Mouse (Mus musculus) spleen, adult 12 weeks (tissue): ENCODE data around the gene Thoc6.

Experiments
- DNase-seq: peaks from one replicate; pipeline ENCODE4 v3.0.0; 2022; ENCODE audit warnings: low spot score

Gene Thoc6

DNA sequence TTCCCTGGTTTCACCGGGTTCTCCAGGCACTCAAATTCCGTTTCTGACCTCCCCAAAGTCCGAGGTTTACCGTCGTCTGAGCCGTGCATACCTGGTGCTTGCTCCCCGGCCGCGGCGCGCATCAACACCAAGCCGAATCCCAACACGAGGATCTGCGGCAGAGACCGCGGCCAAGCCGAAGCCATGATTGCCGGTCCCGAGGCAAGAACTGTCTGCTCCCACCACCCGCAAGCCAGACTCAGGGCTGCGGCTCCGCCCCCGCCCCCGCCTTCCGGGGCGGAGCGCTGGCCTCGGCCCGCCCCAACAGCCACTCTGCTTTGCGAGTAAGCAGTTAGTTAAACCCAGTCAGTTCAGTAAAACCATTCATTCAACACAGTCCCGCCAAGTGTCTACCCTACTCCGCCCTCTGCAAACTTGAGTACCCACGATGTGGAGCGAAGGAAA is 3.6 kb upstream of the Thoc6 start, which contains the start of gene Tnfrsf12a:
Tnfrsf12a (minus strand) TSS at position 233 of the 444 bp plus-strand sequence.
- DNase-seq = peak; percentile 76

DNA sequence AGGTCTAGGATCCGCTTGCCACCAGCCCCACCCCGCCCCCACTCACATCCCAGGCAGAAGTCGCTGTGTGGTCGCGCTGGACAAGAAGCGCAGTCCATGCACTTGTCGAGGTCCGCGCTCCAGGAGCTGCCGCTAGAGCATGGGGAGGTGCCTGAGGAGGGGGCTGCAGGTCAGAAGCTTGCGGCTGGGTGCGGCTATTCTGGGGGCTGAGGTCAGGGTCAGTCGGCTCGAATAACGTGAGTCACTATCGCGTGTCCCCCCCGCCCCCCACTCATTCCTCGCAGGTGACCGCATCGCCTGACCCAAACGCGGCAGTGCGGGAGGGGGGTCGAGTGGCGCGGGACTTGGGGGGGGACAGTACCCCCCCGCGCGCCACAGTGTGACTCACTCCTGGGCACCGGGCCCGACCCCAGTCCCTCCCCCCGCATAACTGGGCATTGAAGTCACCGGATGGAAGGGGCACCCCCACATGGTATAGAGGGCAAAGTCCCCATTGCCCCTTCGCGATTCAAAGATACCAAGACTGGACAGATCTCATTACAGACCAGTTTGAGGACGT is 2.9 kb upstream of the Thoc6 start:
- DNase-seq = no peak

DNA sequence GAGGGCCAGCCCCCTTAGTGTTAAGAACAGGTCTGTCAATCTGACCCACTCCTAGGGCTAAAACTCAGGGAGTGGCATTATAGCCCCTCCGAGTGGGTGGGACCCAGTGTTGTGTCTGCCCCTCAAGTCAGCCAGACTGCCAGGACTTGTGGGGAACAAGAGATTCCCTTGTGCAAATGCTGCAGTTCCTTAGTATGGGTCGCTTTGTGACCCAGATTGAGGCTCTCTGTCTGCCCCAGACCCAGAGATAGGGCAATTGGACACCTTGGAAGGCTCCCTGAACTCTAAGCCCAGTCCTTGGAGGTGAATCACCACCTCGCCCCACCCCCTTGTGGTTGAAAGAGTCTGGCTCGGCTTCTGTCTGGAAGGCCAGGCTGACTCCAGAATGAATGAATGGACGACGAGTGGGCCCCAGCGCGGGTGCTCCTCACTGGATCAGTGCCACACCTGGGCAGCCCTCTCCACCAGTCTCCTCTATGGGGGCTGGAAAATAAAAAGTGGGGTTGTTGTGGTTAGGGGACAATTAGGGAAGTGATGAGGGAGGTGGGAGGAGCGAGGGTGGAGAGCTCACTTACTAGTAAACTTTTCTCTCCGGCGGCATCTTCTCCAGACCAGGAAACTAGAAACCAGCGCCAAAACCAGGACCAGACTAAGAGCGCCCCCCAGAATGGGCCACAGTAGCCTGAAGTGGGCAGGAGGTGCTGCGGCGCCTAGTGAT is 2.0 kb upstream of the Thoc6 start:
- DNase-seq = no peak

DNA sequence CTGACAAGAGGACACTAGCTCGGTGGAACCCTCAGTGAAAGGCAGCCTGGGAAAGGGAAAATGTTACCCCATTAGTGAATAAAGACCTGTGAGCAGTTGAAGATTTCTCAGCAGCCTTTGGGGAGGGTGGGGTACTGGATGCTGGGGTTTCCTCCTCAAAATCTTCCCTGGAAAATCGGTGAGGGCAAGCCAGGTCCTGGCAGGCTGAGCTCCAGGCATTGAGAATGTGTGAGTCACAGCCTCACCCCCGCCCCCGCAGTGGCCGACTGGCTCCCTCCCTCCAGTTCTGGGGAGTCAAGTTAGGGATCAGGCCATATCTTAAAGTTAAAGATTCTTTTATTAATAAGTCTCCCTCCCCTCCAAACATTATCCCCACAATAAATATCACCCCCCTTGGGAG is 1.4 kb upstream of the Thoc6 start:
- no peak for DNase-seq

DNA sequence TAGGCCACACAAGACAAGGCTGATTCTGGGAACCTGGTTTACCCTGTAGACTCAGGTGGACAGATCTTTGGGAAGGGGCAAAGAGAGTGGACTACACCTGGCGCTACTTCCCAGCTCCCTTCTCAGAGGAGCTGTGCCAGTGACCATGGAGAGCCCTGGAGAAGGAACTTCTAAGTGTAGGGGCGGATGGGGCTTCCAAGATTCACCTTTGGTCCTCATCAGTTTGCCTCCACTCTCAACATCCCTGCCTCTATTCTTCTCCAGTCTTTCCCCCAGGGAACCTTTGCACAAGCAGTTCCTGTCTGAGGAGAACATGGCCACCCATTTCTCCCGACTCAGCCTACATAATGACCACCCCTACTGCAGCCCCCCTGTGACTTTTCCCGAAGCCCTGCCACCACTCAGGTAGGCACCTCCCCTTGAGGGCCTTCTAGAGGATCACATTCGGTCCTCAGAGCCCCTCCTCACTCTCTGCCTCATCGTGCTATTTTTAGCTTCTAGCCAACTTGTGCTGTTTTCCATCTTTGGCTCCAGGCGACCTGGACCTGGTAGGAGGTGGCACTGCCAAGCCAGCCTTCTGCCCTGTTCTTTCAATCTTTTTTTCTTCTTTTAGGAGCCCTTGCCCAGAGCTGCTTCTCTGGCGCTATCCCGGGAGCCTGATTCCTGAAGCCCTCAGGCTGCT is 730 bp upstream of the Thoc6 start:
- no peak for DNase-seq

DNA sequence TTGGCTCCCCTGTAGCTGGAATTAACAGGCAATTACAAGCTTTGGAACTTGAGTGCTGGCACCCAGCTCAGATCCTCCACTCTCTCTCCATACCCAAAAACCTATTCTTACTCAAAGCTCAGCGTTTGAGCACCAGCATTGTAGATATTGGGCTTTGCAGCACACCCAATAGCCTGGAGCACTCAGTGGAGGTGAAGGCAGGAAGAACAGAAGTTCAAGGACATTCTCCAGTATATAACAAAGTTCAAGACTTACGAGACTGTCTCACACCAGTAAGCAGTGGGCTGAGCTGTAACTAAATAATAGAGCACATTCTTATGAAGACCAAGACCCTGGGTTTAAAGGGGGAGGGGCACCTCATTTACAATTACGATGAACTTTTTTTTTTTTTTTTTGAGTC is 921 bp downstream of the Thoc6 start:
- DNase-seq = no peak

DNA sequence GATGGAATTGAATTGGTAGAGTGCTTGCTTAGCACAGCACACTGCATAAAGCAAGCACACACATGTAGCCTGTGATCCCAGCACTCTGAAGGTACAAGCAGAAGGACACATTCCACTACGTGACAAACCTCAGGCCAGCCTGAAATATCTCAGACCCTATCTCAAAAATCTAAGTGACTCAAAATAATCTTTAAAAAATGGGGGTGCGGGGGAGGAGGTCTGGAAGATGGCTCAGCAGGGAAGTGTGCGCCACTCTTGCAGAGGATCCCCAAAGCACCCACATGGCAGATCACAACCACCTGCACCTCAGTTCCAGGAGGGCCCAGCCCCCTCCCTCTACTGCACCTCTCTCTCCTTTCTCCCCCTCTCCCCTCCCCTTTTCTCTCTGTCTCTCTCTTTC is 2.2 kb downstream of the Thoc6 start:
- DNase-seq = no peak

DNA sequence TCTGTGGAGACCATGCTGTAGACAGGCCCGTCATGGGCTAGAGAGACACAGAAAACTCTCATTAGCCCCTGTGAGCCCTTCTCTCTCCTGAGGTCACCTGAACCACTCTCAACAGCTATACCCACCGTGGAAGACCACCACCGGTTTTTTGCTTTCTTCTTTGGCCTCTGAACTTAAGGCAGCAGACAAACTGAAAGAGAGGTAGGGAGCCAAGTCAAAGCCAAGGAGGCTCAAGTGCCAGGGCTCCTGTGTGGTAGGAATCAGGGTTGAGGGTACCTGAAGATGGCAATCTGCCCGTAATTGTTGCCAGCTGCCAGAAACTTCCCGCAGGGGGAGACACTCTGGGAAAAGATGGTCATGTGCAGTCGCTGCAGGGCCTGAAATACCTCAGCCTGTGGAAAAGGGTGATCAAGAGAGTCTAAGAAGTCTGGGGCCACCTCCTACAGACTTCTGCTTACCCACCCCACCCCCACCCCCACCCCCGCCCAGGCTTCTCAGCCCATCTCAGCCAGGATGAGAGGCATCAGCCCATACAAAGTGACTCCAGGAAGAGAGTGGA is 3.1 kb downstream of the Thoc6 start:
- no peak for DNase-seq

DNA sequence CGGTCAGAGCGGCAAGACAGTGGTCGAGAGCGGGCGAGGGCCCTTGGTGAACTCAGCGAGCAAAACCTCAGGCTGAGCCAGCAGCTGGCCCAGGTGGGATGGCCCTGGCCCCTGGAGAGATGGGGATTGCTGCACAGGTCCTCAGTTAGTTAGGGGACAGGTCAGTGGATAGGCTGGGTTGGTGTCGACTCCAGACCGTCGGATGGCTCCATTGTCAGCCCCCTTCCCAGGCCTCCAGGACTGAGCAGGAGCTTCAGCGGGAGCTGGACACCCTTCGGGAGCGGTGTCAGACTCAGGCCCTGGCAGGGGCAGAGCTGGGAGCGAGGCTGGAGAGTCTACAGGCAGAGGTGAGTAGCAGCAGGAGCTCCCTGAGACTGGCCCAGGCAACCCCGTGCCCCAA is 8.2 kb downstream of the Thoc6 start:
- no peak for DNase-seq

DNA sequence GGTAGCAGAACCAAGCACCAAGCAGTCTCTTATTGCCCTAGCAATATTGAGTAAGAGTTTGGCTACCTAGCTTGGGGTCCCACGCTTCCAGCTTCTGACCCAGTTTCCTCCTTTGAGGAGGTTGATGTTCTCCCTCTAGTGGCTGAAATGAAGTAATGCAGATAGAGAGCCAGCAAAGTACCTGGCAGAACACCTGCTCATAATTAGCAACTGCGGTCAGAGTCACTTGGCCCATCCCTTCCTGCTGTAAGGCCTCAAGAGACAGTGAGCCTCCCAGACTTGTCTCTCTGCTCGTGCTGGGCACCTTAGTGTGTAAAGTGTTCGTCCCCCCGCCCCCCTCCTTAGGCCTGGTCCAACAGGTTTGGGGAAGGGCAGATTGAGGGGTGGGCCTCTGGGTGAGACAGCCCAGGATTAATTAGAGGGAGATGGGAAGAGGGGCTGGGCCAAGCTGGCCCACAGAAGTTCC is 9.1 kb downstream of the Thoc6 start:
- no peak for DNase-seq

DNA sequence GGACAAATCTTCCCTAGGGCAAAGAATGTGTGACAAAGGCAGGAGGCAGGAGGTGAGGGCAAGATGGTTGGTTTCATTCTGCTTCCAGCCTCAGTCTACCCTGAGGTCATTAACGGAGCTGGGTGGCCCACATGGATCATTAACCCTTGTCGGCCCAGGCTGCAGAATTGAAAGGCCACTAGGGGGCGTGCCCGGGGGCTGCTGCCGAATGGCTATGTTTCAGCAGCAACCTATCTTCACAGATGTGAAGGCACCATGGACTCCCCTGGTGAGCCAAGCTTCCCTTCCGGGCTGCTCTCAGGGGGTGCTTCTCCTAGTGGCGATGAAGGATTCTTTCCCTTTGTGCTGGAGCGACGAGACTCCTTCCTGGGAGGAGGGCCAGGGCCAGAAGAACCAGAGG is 12.2 kb downstream of the Thoc6 start:
- no peak for DNase-seq

DNA sequence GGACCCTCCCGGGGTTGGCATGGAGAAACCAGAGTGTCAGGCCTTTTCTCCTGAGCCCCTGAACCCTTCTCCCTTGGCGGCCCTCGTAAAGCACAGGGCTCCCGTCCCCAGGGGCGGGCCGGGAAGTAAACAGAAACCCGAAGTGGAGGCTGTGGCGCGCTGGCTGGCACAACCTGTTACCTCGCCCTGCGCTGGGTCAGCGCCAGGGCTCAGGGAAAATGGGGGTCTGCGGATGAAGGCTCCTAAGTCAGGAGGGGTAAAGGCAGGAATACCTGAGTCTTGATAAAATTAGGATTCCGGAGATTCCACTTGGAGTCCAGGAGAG is 12.8 kb downstream of the Thoc6 start:
- DNase-seq = no peak

DNA sequence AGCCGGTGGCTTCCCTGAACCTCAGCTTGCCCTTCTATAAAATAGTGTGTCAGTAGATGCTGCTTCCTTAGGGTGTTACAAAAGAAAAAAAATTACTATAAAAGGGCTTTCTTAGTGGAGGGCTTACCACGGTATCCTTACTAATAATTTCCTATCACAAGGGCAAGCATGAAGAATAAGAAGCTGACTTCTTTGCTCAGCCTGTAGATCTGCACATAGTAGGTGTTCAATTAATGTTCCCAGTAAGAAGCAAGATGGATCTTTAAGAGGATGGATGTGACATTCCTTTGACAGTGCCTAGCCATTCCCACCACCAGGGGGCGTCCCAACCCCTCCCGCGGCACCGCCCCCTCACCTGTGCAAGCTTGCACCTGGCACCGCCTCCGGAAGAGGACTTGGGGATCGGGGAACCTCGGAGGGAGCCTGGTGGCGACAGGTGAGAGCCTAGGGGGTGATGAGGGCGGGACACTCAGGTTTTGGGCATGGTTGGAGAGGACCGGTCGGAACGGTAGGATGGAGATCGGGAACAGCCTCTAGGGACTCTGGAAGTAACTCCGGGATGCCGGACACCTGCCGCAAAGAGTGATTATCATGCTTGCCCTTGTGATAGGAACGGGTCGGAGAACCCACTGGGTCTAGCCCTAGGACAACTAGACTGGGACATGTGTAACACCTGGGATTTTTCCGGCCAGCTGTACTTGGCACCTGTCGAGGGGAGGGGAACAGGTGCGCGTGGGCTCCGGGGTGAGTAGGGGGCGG is 13.4 kb downstream of the Thoc6 start, which contains the start of gene Bicdl2:
Bicdl2 (plus strand) TSS at position 390 of the 759 bp plus-strand sequence.
- DNase-seq = no peak

DNA sequence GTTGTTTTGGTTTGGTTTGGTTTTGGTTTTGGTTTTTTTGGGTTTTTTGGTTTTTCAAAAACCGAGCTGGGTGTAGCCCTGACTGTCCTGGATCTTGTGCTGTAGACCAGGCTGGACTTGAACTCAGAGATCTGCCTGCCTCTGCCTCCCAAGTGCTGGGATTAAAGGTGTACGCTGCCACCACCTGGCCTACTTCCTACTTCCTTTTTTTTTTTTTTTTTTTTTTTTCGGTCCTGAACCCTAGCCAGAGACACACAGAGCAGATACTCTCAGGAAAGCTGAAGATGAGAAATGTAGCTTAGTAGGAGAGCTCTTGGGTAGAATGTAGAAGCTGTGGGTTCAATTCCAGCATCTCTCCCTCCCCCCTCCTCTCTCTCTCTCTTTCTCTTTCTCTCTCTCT is 15.2 kb downstream of the Thoc6 start:
- DNase-seq = no peak

DNA sequence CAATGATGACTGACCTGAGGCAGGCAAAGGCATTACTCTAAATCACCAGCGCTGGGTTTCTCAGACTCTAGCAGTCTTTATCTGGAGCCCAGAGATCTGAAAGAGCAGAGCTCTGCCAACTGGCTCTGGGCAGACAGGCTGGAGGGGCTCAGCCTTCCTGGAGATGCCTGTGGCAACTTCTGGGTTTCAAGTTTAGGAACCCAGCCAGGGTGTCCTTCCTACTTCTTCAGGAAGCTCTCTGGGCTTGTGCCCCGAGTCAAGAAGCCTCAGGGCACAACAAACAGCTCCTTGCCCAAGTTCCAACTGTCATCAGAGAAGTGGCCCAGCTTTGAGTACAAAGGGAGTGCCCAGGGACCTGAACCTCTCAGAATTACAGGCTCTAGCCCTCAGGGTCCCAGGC is 19.3 kb downstream of the Thoc6 start:
- DNase-seq = no peak

DNA sequence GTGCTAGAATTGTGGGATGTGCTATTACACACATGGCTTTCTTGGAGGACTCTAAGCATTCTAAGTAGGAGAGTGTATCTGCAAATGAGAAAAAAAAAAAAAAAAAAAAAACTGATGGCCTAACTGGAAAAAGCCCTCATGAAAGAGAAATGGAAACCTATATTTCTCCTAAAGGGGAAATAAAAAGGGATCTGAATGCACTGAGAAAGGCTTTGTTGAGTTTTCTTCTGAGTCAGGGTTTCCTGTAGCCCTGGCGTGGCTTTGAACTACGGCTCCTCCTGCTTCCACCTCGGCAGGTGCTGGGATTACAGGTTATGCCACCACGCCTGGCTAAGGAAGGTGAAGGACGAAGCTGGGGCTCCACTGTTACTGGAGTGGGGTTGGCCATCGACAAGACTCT is 19.7 kb downstream of the Thoc6 start:
- no peak for DNase-seq

DNA sequence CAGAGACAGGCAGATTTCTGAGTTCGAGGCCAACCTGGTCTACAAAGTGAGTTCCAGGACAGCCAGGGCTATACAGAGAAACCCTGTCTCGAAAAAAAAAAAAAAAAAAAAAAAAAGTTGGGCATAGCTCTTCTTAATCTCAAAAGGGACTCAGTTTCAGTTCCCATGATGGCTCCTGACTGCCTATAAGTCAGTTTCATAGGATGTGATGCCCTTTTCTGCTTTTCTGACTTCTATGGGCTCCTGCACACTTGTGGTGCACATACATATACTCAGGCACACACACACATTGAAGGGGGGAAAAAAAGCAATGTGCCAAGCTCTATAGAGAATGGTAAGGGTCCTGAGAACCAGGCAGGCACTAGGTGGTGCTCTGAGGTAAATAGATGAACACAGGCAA is 20.4 kb downstream of the Thoc6 start:
- no peak for DNase-seq

DNA sequence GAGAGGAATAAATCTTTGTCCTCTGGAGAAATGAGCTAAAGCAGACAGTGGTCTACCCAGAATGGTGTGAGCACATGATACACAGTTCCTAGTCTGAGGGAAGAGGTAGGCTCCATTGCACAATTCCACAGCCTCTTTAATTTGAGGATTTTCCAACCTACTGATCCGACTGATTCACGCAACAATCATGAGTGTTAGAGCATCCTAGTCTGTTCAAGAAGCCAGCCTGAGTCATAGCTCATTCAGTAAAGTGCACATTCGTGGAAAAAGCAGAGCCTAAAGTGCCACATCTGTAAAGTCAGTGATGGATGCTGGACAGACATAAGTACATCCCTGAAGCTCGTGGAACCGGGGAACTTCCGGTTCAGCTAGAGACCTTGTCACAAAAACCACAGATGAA is 22.3 kb downstream of the Thoc6 start:
- no peak for DNase-seq

DNA sequence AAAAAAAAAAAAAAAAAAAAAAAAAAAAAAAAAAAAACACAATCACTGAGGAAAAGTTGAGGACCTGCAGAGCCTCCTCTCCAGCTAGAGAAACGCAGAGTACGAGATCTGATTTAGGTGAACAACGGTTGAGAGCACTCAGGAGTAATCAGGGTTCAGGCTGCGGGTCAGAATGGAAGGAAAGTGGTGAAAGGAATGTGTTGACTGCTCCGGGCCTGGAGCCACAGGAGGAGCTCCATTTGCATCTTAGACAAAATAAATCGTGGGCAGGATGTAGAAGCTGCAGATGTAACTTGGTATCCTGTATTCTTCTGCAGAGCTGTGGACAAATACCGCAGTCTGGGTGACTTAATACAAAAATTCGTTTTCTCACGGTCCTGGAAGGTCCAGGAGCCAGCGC is 27.8 kb downstream of the Thoc6 start:
- DNase-seq = no peak

DNA sequence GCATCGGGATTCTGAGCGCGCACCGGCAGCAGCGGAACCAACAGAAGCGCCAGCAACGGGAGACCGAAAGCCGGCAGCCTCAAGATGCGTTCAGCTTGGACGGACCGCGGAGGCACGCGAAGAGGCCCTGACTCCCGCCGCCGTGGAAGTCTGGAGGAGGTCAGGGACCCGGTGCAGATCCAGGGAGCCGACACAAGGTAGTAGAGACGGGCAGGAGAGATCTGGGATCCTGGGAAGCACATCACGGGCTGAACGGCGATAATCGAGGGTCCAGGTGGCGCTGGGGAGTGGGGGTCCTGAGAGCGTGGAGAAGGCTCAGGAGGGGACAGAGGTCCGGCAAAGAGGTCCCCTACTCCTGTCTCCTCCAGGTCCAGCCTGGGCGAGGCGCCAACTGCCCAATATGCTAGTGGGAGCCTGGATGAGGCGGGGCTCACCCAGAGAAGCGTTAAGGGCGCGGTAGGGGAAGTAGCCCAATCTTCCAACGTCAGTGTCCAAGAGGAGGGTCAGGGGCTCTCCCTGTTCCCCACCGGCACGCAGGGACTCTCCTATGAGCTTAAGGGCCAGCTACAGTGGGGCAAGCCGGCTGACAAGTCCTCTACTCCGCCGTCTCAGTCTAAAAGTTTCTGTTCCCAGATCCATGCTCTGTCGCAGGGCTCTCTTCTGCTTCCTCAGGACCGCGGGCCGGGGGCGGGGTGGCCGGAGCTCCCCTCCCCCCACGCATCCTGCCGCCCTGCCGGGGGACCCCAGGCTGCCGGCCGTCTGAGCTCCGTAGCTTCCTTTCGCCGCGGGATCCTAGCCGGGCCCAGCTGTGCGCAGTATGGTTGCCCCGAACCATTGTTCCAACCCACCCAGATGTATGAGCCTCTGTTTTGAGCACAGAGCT is 28.8 kb downstream of the Thoc6 start, which contains the start of gene Mmp25:
Mmp25 (minus strand) TSS at position 665 of the 883 bp plus-strand sequence.
- DNase-seq = no peak

DNA sequence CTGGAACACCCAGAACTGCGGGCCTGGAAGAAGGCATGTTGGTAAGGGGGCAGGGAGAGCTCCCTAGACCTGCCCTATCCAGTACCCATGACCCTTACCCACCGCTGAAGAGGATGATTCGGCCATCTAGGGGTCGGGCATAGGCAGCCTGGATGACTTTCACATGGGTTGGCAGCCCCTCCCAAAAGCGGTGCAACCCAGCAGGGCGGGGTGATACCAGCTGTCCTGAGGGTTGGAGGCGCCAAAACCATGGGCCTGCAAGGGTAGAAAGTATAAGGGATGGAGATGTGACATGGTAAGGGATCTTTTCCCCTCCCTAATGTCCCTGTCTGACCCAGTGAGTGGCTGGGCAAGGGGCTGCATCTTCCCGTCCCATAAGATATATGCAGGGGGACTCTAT is 42.4 kb downstream of the Thoc6 start:
- no peak for DNase-seq
